Mouse (Mus musculus) liver, embryonic 15.5 days (tissue): ENCODE measurements at regions not wholly inside any gene's neighbourhood (a gene's known extent, or its start where the extent isn't known, plus 50 kb on each side); places are given as distances from the start of the nearest gene placed in this dataset.

Source experiments
- ATAC-seq: fragments of 200-750 bp; cut with Nextera tagmentation; 2 replicates; pipeline ENCODE4 v1.8.0; 2017; ENCODE audit warnings: moderate number of reproducible peaks, mild to moderate bottlenecking, moderate library complexity; ENCODE audit not compliant: insufficient read depth
- H3K27ac ChIP-seq: fragments of 300-500 bp; sonication (generic); replicated peaks from 2 replicates; pipeline ENCODE4 v1.5.1; 2015; ENCODE audit warnings: mild to moderate bottlenecking, inconsistent platforms
- H3K27me3 ChIP-seq: fragments of 300-500 bp; sonication (generic); 2 replicates; pipeline ENCODE4 v1.6.1; 2015; ENCODE audit warnings: mild to moderate bottlenecking, inconsistent platforms
- H3K36me3 ChIP-seq: fragments of 300-500 bp; sonication (generic); replicated peaks from 2 replicates; pipeline ENCODE4 v1.6.1; 2015; ENCODE audit warnings: moderate library complexity, mild to moderate bottlenecking, inconsistent platforms
- H3K4me1 ChIP-seq: fragments of 300-500 bp; sonication (generic); replicated peaks from 2 replicates; pipeline ENCODE4 v1.6.1; 2015; ENCODE audit warnings: inconsistent platforms
- H3K4me2 ChIP-seq: fragments of 300-500 bp; sonication (generic); 2 replicates; pipeline ENCODE4 v1.6.1; 2015; ENCODE audit warnings: moderate library complexity, mild to moderate bottlenecking, inconsistent platforms
- H3K4me3 ChIP-seq: fragments of 300-500 bp; sonication (generic); replicated peaks from 2 replicates; pipeline ENCODE4 v1.5.1; 2015; ENCODE audit warnings: mild to moderate bottlenecking, inconsistent platforms
- H3K9ac ChIP-seq: fragments of 300-500 bp; sonication (generic); 2 replicates; pipeline ENCODE4 v1.6.1; 2015; ENCODE audit warnings: moderate library complexity, mild to moderate bottlenecking, inconsistent platforms
- H3K9me3 ChIP-seq: fragments of 300-500 bp; sonication (generic); replicated peaks from 2 replicates; pipeline ENCODE4 v1.6.1; 2016; ENCODE audit warnings: inconsistent platforms
- WGBS: fragments of 180-500 bp; shearing (Covaris S2); methylation state at CpG from one replicate; pipeline ENCODE4 v1.1.7; 2015; ENCODE audit warnings: mixed read lengths; ENCODE audit not compliant: insufficient replicate concordance; 5-methylcytosine and 5-hydroxymethylcytosine counted together

DNA sequence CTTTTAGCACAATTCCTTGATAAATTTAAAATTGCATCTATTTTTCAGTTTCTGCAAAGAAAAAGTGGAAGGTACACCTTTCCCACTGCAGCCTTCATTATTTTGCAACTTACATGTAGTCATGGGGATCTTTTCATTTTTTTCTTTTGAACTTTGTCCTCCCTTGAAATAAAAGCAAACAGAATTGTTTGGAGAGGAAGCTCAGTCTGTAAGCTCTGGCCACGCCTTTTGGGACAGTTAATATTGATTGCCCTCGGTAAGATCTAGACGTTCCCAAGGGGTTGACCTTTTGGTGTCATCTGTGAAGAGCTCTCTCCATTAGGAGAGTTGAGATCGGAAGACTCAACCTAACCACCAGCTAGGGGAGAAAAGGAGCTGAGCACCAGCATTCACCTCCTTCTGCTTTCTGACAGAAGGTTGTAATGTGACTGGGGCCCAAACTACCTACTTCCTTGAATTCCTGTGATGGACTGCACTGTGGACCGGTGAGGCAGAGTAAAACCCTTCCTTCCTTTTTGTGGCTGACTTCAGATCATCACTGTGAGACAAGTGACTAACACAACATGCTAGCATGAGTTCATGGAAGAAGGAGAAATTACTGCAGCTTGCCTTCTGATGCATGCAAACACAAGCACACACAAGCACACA lies 621.9 kb downstream of the Inhba start:
- no peak overlapping the region for H3K27ac ChIP-seq

GRCm38 (mm10) chr13:16636251-16636650 lies 624.6 kb downstream of the Inhba start:
- no peak for ATAC-seq
- Histone ChIP-seq H3K9ac (no peak overlapping the region), H3K9me3 (no peaks in the 10 kb centered on the region), H3K36me3 (no peaks in the 10 kb centered on the region), H3K4me3 (no peak overlapping the region), H3K4me1 (no peaks in the 10 kb centered on the region), H3K27me3 (no peaks in the 10 kb centered on the region), H3K4me2 (no peak overlapping the region), H3K27ac (no peak overlapping the region)
- 50% methylated on average over 2 of the region's 2 CpGs for WGBS

More for the DNA sequence above, 621.9 kb downstream of the Inhba start:
- Histone ChIP-seq H3K4me2 (no peak overlapping the region), H3K27me3 (no peaks in the 10 kb centered on the region), H3K4me1 (no peaks in the 10 kb centered on the region), H3K9me3 (no peaks in the 10 kb centered on the region), H3K4me3 (no peak overlapping the region), H3K36me3 (no peaks in the 10 kb centered on the region), H3K9ac (no peak overlapping the region)
- 18% methylated on average over 5 of the region's 5 CpGs for WGBS
- peak; percentile 44; the same call in 1 of the 2 replicates for ATAC-seq

GRCm38 (mm10) chr13:16641611-16642449 lies 630.2 kb downstream of the Inhba start:
- no peaks in the 10 kb centered on the region for H3K36me3 ChIP-seq
- no peaks in the 10 kb centered on the region for H3K27me3 ChIP-seq
- WGBS: 43% methylated on average over 3 of the region's 3 CpGs
- H3K4me1 ChIP-seq: no peaks in the 10 kb centered on the region
- H3K4me2 ChIP-seq: no peak overlapping the region
- ATAC-seq: no peak
- H3K9ac ChIP-seq: no peak overlapping the region
- no peak overlapping the region for H3K4me3 ChIP-seq
- H3K9me3 ChIP-seq: no peaks in the 10 kb centered on the region
- no peak overlapping the region for H3K27ac ChIP-seq

DNA sequence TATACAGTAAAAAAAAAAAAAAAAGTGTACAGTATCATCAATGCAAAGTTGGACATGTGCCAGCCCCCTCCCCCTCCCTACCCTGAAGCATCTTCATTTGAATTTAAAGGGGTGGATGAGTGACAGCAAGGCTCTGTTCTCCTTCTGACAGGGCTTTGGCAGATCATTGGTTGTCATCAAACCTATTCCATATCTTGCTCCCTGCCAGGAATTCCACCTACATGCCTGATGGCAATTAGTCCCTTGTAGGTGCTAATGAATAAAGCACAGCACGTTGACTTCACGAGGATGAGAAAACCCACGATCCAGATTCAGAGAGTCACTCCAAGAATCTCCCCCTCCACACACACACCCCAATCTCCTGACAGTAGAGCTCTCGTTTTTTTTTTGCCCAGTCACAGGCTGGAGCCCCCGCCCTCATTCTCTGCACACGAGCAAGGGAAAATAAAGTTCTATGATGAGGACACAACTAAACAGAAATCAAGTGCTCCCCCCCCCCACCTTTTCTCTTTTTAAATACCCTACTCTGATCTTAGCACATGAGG lies 630.9 kb downstream of the Inhba start:
- Histone ChIP-seq H3K27me3 (no peaks in the 10 kb centered on the region), H3K36me3 (no peaks in the 10 kb centered on the region)
- WGBS: 48% methylated on average over 6 of the region's 6 CpGs

GRCm38 (mm10) chr13:16645311-16645710 lies 633.7 kb downstream of the Inhba start:
- Histone ChIP-seq H3K36me3 (no peaks in the 10 kb centered on the region), H3K27me3 (no peaks in the 10 kb centered on the region), H3K4me3 (no peak overlapping the region), H3K9me3 (no peaks in the 10 kb centered on the region), H3K4me2 (no peak overlapping the region), H3K9ac (no peak overlapping the region), H3K27ac (no peak overlapping the region), H3K4me1 (no peaks in the 10 kb centered on the region)
- no peak for ATAC-seq
- 45% methylated on average over 3 of the region's 3 CpGs for WGBS

More for the DNA sequence above, 630.9 kb downstream of the Inhba start:
- H3K9ac ChIP-seq: no peak overlapping the region
- no peak overlapping the region for H3K4me3 ChIP-seq
- H3K4me2 ChIP-seq: no peak overlapping the region
- H3K4me1 ChIP-seq: no peaks in the 10 kb centered on the region
- no peak for ATAC-seq
- no peak overlapping the region for H3K27ac ChIP-seq
- no peaks in the 10 kb centered on the region for H3K9me3 ChIP-seq

DNA sequence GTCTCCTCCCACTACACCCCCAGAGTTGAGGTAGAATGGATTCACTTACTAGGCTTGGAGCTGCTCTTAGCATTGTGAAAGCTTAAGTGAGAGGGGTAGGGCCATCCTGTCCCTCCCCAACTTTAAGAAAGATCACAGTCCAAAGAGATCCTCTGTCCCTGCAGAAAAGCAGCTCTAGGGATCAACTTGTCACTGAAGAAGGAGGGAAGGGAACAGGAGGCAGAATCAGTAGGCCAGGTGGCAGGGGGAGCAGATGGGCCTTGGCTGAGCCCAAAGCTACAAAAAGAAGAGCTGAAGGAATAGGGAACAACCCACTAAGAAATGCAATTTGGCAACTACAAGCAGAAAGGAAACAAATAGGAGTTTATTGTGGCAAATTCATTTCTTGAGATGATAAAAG lies 634.4 kb downstream of the Inhba start:
- H3K9me3 ChIP-seq: no peaks in the 10 kb centered on the region
- no peak for ATAC-seq
- H3K36me3 ChIP-seq: no peaks in the 10 kb centered on the region
- H3K9ac ChIP-seq: no peak overlapping the region
- no peak overlapping the region for H3K27ac ChIP-seq
- no peak overlapping the region for H3K4me3 ChIP-seq
- no peaks in the 10 kb centered on the region for H3K27me3 ChIP-seq
- H3K4me1 ChIP-seq: no peaks in the 10 kb centered on the region
- H3K4me2 ChIP-seq: no peak overlapping the region

GRCm38 (mm10) chr13:16646649-16647048 lies 635.0 kb downstream of the Inhba start:
- H3K36me3 ChIP-seq: no peaks in the 10 kb centered on the region
- H3K9ac ChIP-seq: no peak overlapping the region
- H3K4me2 ChIP-seq: no peak overlapping the region
- no peak overlapping the region for H3K4me3 ChIP-seq
- no peaks in the 10 kb centered on the region for H3K9me3 ChIP-seq
- no peak for ATAC-seq
- H3K27me3 ChIP-seq: no peaks in the 10 kb centered on the region
- H3K27ac ChIP-seq: no peak overlapping the region
- H3K4me1 ChIP-seq: no peaks in the 10 kb centered on the region

DNA sequence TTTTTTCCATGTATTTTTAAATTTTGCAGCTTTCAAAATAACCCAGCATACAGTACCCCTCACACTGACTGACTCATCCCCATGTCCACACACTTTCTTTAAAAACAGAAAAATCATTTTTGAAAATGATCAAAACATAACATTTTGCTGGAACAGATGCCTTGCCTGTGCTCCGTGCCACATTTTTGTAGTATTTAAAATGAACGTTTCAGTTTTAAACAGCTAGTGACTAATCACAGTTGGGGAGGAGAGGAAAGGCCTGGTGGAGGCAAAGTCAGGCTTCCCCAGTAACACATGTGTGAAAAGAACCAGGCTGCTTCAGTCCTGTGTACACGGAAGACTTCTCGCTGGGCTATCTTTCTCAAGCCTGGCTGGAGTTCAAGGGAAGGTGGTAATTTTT lies 644.5 kb downstream of the Inhba start:
- no peak for ATAC-seq
- no peaks in the 10 kb centered on the region for H3K9me3 ChIP-seq

DNA sequence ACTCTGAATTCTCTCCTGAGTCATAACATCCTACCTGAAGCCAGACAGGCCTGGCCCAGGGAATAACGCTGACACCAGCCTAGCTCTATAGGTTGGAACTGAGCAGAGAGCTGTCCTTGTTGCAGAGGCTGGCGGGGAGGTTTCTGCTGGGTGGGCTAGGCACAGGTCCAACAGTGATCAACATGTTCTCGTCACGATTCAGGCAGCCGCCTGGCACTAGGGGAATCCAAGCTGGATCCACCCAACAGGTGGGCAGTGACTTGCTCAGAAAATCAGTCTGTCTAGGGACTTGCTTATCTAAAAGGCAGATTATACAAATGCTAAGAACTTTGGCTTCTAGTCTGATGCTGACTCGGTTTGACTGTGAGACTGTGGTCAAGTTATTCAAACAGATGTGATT lies 648.2 kb downstream of the Inhba start:
- no peak overlapping the region for H3K4me3 ChIP-seq
- no peak overlapping the region for H3K27ac ChIP-seq
- no peaks in the 10 kb centered on the region for H3K27me3 ChIP-seq
- no peaks in the 10 kb centered on the region for H3K4me1 ChIP-seq
- no peak overlapping the region for H3K4me2 ChIP-seq
- no peaks in the 10 kb centered on the region for H3K36me3 ChIP-seq
- H3K9me3 ChIP-seq: no peaks in the 10 kb centered on the region
- 55% methylated on average over 6 of the region's 6 CpGs for whole genome bisulfite sequencing
- ATAC-seq: no peak
- no peak overlapping the region for H3K9ac ChIP-seq

More for the DNA sequence above, 644.5 kb downstream of the Inhba start:
- Histone ChIP-seq H3K9ac (no peak overlapping the region), H3K27ac (no peak overlapping the region), H3K4me3 (no peak overlapping the region), H3K4me2 (no peak overlapping the region), H3K27me3 (no peaks in the 10 kb centered on the region), H3K4me1 (no peaks in the 10 kb centered on the region), H3K36me3 (no peaks in the 10 kb centered on the region)
- 65% methylated on average over 4 of the region's 4 CpGs for WGBS

- Histone ChIP-seq H3K9me3 (no peaks in the 10 kb centered on the region), H3K27ac (no peak overlapping the region), H3K9ac (no peak overlapping the region), H3K4me3 (no peak overlapping the region), H3K4me2 (no peak overlapping the region), H3K27me3 (no peaks in the 10 kb centered on the region), H3K4me1 (no peaks in the 10 kb centered on the region), H3K36me3 (no peaks in the 10 kb centered on the region)
- no peak for ATAC-seq
- WGBS: 65% methylated on average over 1 of the region's 1 CpGs
These were observed 657.0 kb downstream of the Inhba start for GRCm38 (mm10) chr13:16668652-16669051.

DNA sequence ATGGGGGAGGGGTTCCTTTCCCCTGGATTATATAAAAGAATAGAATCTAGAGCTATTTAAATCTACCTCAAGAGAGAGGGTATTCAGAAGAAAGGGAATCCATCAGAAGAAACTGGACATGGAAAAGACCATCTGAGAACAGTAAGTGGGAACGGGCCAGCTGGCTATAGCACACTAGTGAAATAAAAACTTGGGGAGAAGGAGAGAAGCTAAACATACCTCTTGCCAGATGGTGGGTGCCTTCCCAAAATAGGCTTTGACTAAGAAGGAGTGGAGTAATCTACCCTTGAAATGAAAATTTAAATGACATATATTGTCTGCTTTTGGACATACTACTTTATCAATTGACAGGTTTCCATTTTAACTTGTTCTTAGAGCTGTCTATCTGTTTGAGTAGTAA lies 657.6 kb downstream of the Inhba start:
- Histone ChIP-seq H3K9me3 (no peaks in the 10 kb centered on the region), H3K27ac (no peak overlapping the region), H3K36me3 (no peaks in the 10 kb centered on the region), H3K4me2 (no peak overlapping the region), H3K27me3 (no peaks in the 10 kb centered on the region), H3K9ac (no peak overlapping the region), H3K4me3 (no peak overlapping the region), H3K4me1 (no peaks in the 10 kb centered on the region)
- ATAC-seq: no peak
- WGBS: 67% methylated on average over 1 of the region's 1 CpGs
